Mouse (Mus musculus): ENCODE results near the gene Slc17a4. TPM values are rescaled to one million over a fixed set of nuclear protein-coding genes. Genes with fewer than 3 reads are reported as not detected.

Gene Slc17a4
- total RNA-seq (2023) = not detected

GRCm38 (mm10) chr13:23914376-23915167, at the start of gene Slc17a4:
Gene Slc17a4 (minus strand): TSS chr13:23915009.

GRCm38 (mm10) chr13:23934211-23934520, 19.4 kb upstream of the Slc17a4 start, which contains the start of gene Hist1h2aa:
Gene Hist1h2aa (plus strand): TSS chr13:23934462.

GRCm38 (mm10) chr13:23933421-23934210, 18.8 kb upstream of the Slc17a4 start, which contains the start of gene Hist1h2ba:
Gene Hist1h2ba (minus strand): TSS chr13:23934156.

GRCm38 (mm10) chr13:23867405-23867804, 47.4 kb downstream of the Slc17a4 start, which contains the start of gene Slc17a1:
Gene Slc17a1 (plus strand): TSS chr13:23867750.

Other genes starting within 250 kb of the Slc17a4 start
- gene Hist1h2ac, start 231.1 kb downstream of the Slc17a4 start, total RNA-seq (2023) = 8.0 TPM
- 12.8 TPM for gene Hist1h2bc, start 230.8 kb downstream of the Slc17a4 start, total RNA-seq (2023)
- not detected for gene Hist1h1t, start 219.2 kb downstream of the Slc17a4 start, total RNA-seq (2023)
- gene Hist1h4c, start 216.6 kb downstream of the Slc17a4 start, total RNA-seq (2023) = 109 TPM
- 4.6 TPM for gene Hfe, start 204.2 kb downstream of the Slc17a4 start, total RNA-seq (2023)
- gene Hist1h1c, start 176.2 kb downstream of the Slc17a4 start, total RNA-seq (2023) = 627 TPM
- 6.9 TPM for gene Hist1h3c, start 169.4 kb downstream of the Slc17a4 start, total RNA-seq (2023)
- gene Hist1h2bb, start 168.3 kb downstream of the Slc17a4 start, total RNA-seq (2023) = 12.3 TPM
- 12.8 TPM for gene Hist1h2ab, start 163.9 kb downstream of the Slc17a4 start, total RNA-seq (2023)
- 15.6 TPM for gene Hist1h3b, start 162.7 kb downstream of the Slc17a4 start, total RNA-seq (2023)
- 29.3 TPM for gene Hist1h4b, start 158.0 kb downstream of the Slc17a4 start, total RNA-seq (2023)
- 93.4 TPM for gene Hist1h4a, start 153.8 kb downstream of the Slc17a4 start, total RNA-seq (2023)
- gene Hist1h3a, start 152.6 kb downstream of the Slc17a4 start, total RNA-seq (2023) = 100 TPM
- 22.0 TPM for gene Hist1h1a, start 151.3 kb downstream of the Slc17a4 start, total RNA-seq (2023)
- not detected for gene Trim38, start 145.1 kb downstream of the Slc17a4 start, total RNA-seq (2023)
- gene Slc17a2, start 108.0 kb downstream of the Slc17a4 start, total RNA-seq (2023) = not detected
- gene Slc17a3, start 75.6 kb downstream of the Slc17a4 start, total RNA-seq (2023) = not detected
- gene Slc17a1, start 47.3 kb downstream of the Slc17a4 start, total RNA-seq (2023) = not detected
- not detected for gene Hist1h2ba, start 19.1 kb upstream of the Slc17a4 start, total RNA-seq (2023)
- not detected for gene Hist1h2aa, start 19.5 kb upstream of the Slc17a4 start, total RNA-seq (2023)
- not detected for gene Scgn, start 76.2 kb upstream of the Slc17a4 start, total RNA-seq (2023)

All from CD4-positive naive resting alpha-beta T cell, adult 57 days (primary cell).